Mouse (Mus musculus) 416B (cell line): Measurements from ENCODE around the gene Psma3.

Experiments used
- DNase-seq: peaks from one replicate; pipeline ENCODE4 v3.0.0; 2011; ENCODE audit warnings: low read depth

Psma3 gene

GRCm38 (mm10) chr12:70974441-70975266 lies at the start of gene Psma3:
Gene Psma3, plus strand, starts transcription at chr12:70974621.
- peak; percentile 98 for DNase-seq

- no peak for DNase-seq
These were observed 44.6 kb upstream of the Psma3 start for GRCm38 (mm10) chr12:70929781-70930180.

GRCm38 (mm10) chr12:70937150-70937549 lies 37.3 kb upstream of the Psma3 start:
- DNase-seq = no peak

- peak; percentile 93 for DNase-seq
These were observed 36.6 kb upstream of the Psma3 start, which contains the start of gene Actr10 for GRCm38 (mm10) chr12:70937571-70938384. Gene Actr10, plus strand, starts transcription at chr12:70937857.

- DNase-seq = no peak
These were observed 33.6 kb upstream of the Psma3 start for GRCm38 (mm10) chr12:70940806-70941205.

- no peak for DNase-seq
These were observed 30.2 kb upstream of the Psma3 start for GRCm38 (mm10) chr12:70944181-70944580.

- DNase-seq = no peak
These were observed 27.7 kb upstream of the Psma3 start for GRCm38 (mm10) chr12:70946585-70947256.

GRCm38 (mm10) chr12:70958640-70959039 lies 15.8 kb upstream of the Psma3 start:
- DNase-seq = no peak

GRCm38 (mm10) chr12:70967581-70967980 lies 6.8 kb upstream of the Psma3 start:
- peak; percentile 54 for DNase-seq

GRCm38 (mm10) chr12:70968141-70968790 lies 6.2 kb upstream of the Psma3 start:
- DNase-seq = peak; percentile 75

- peak; percentile 95 for DNase-seq
These were observed 5.6 kb upstream of the Psma3 start for GRCm38 (mm10) chr12:70968791-70969307.

GRCm38 (mm10) chr12:70969485-70970184 lies 4.8 kb upstream of the Psma3 start:
- DNase-seq = peak; percentile 95

GRCm38 (mm10) chr12:70973831-70974230 lies 590 bp upstream of the Psma3 start:
- peak; percentile 26 for DNase-seq

- DNase-seq = peak; percentile 43
These were observed 985 bp downstream of the Psma3 start for GRCm38 (mm10) chr12:70975406-70975805.

GRCm38 (mm10) chr12:70975891-70976290 lies 1.5 kb downstream of the Psma3 start:
- DNase-seq = no peak

- DNase-seq = peak; percentile 29
These were observed 3.9 kb downstream of the Psma3 start for GRCm38 (mm10) chr12:70978345-70978744.

GRCm38 (mm10) chr12:70984855-70985550 lies 10.6 kb downstream of the Psma3 start:
- no peak for DNase-seq

GRCm38 (mm10) chr12:70997225-70997624 lies 22.8 kb downstream of the Psma3 start:
- no peak for DNase-seq

GRCm38 (mm10) chr12:70999423-70999903 lies 25.0 kb downstream of the Psma3 start:
- DNase-seq = peak; percentile 91

- DNase-seq = peak; percentile 20
These were observed 25.9 kb downstream of the Psma3 start for GRCm38 (mm10) chr12:71000344-71000743.
